Mouse (Mus musculus) neural tube, embryonic 10.5 days (tissue): ENCODE measurements around the gene Ifitm2.

Experiments used
- DNase-seq: peaks from one replicate; pipeline ENCODE4 v3.0.0-alpha.2; 2017; ENCODE audit warnings: low spot score; ENCODE audit errors: extremely low spot score

Gene Ifitm2

DNA sequence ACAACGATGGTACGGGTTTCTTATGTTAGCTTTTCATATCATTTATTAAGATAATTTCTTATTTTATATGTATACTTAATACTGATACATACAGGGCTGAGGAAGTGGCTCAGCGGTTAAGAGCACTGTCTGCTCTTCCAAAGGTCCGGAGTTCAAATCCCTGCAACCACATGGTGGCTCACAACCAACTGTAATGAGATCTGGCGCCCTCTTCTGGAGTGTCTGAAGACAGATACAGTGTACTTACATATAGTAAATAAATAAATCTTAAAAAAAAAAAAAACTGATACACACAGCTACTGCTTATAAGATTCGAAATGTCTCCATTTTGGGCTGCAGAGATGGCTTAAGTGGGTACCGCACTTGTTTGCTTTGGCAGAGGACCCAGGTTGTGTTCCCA is 48.1 kb downstream of the Ifitm2 start:
- DNase-seq = no peak

DNA sequence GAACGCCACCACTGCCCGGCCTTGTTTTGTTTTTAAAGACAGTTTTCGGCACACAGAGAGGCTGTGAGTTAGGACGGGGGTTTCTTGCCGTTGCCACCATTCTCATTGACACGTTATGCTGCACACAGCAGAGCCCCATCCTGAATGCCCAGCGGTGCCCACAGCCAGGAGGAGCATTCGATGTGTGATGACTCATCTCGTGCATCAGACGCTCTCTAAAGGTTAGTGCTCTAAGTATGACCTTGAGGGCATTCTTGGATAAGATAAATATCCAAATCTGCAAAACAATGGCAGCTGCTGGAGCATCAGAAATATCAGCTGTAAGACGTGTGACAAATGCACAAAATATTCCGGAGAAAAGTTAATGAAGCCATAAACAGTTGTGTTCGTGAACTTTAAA is 48.7 kb downstream of the Ifitm2 start:
- no peak for DNase-seq

DNA sequence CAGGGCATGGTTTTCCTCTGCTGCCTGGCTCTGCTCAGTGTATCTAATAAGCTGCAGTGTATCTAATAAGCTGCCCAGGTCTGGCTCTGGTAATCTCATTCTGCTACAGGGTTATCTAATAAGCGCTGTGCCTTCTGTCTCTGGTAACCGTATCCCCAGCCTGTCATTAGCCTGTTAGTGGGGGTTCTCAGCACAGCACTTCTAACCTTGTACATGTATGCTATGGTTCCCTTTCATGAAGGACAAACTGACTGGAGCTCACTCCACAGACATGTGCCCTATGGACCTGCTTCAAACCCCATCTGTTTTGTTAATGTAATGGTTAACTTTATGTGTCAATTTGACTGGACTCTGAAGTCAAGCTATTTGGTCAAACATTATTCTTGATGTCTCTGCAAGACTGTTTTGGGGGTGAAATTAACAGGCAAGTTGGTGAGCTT is 50.1 kb downstream of the Ifitm2 start:
- no peak for DNase-seq
